Mouse (Mus musculus): ENCODE data around the gene Gm9844. TPM values are rescaled to one million over a fixed set of nuclear protein-coding genes. Genes with fewer than 3 reads are reported as not detected.
A peak's percentile ranks its signal among the peaks of the same experiment; 100 is the strongest.

The Gm9844 gene
- polyA plus RNA-seq, 2 experiments: 14.2 to 17.1 TPM

DNA sequence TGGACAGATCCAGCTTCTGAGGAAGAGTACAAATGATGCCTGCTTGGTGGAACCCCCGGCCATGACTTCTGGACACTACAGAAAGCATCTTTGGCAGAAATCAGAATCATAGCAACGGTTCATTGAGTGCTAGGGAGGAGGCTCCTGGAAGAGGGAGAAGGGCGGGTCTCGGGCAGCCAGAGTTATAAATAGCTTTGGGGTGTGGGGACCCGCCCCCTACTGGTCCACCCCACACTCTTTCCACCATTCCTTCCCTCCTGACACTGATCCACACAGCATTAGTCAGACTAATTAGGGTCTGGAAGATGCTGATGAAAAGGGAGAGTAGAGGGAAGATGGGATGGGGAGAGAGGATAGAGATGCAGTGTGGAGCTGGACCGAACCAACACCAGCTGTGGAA lies 44.5 kb downstream of the Gm9844 start:
- Histone ChIP-seq H3K36me3 (ENCODE audit: control insufficient read depth, insufficient read depth, low read length) (peaks cover 38% of the 10 kb centered on the region), H3K4me1 (ENCODE audit: control insufficient read depth, insufficient read depth, low read length) (peaks cover 32% of the 10 kb centered on the region), H3K4me2 (replicated peaks; ENCODE audit: low read depth, low read length, severe bottlenecking) (peak overlapping the region; percentile 42), H3K9ac (ENCODE audit: low read depth, low read length, severe bottlenecking) (peak overlapping the region; percentile 17; the same call in 1 of the 2 replicates), H3K9me3 (ENCODE audit: control insufficient read depth, low read length) (no peaks in the 10 kb centered on the region), H3K27me3 (ENCODE audit: control insufficient read depth, insufficient read depth, low read length) (no peaks in the 10 kb centered on the region), H3K4me3 (replicated peaks; ENCODE audit: low read length) (peak overlapping the region; percentile 24), H3K27ac (replicated peaks; ENCODE audit: low read depth, low read length) (peak overlapping the region; percentile 79)
- no peak for TF ChIP-seq POLR2A (IDR thresholded peaks at IDR 0.05; ENCODE audit: borderline replicate concordance, extremely low read depth, insufficient read depth, insufficient read length)
- no peak for ATAC-seq (ENCODE audit: low FRiP score, low read depth)
- DNase-seq (ENCODE audit: low spot score): no peak
- 23% methylated on average over 6 of the region's 6 CpGs for WGBS

- Histone ChIP-seq H3K4me1 (ENCODE audit: control insufficient read depth, insufficient read depth, low read length) (peaks cover 28% of the 10 kb centered on the region), H3K9me3 (ENCODE audit: control insufficient read depth, low read length) (no peaks in the 10 kb centered on the region), H3K27me3 (ENCODE audit: control insufficient read depth, insufficient read depth, low read length) (no peaks in the 10 kb centered on the region), H3K9ac (ENCODE audit: low read depth, low read length, severe bottlenecking) (peak overlapping the region; percentile 17), H3K36me3 (ENCODE audit: control insufficient read depth, insufficient read depth, low read length) (peaks cover 45% of the 10 kb centered on the region), H3K27ac (replicated peaks; ENCODE audit: low read depth, low read length) (peak overlapping the region; percentile 79), H3K4me3 (replicated peaks; ENCODE audit: low read length) (peak overlapping the region; percentile 24), H3K4me2 (replicated peaks; ENCODE audit: low read depth, low read length, severe bottlenecking) (peak overlapping the region; percentile 42)
- 14% methylated on average over 11 of the region's 13 CpGs for WGBS
- DNase-seq (ENCODE audit: low spot score) (peak; percentile 62), ATAC-seq (ENCODE audit: low FRiP score, low read depth) (peak; percentile 8; the same call in 1 of the 2 replicates)
- TF ChIP-seq POLR2A (IDR thresholded peaks at IDR 0.05; ENCODE audit: borderline replicate concordance, extremely low read depth, insufficient read depth, insufficient read length): no peak
Observed at GRCm38 (mm10) chr7:24907211-24907748, 45.3 kb downstream of the Gm9844 start.

Other genes with a start within 250 kb of the Gm9844 start
- 24.8 and 30.4 TPM in 2 replicates for gene Lypd3, start 225.7 kb upstream of the Gm9844 start, polyA plus RNA-seq (2012; rRNA removed)
- gene Lypd3, start 225.7 kb upstream of the Gm9844 start, polyA plus RNA-seq (2014; fragmentation: Nextera tagmentation; extraction: Ambion mirVana): 38.8 and 50.7 TPM in 2 replicates
- gene Tex101, start 185.5 kb upstream of the Gm9844 start, polyA plus RNA-seq (2012; rRNA removed): not detected in 2 replicates
- gene Tex101, start 185.5 kb upstream of the Gm9844 start, polyA plus RNA-seq (2014; fragmentation: Nextera tagmentation; extraction: Ambion mirVana): not detected in 2 replicates
- gene BC049730, start 153.0 kb upstream of the Gm9844 start, polyA plus RNA-seq (2012; rRNA removed): not detected in 2 replicates
- not detected in 2 replicates for gene BC049730, start 153.0 kb upstream of the Gm9844 start, polyA plus RNA-seq (2014; fragmentation: Nextera tagmentation; extraction: Ambion mirVana)
- not detected in 2 replicates for gene Gm4763, start 135.3 kb upstream of the Gm9844 start, polyA plus RNA-seq (2012; rRNA removed)
- not detected in 2 replicates for gene Gm4763, start 135.3 kb upstream of the Gm9844 start, polyA plus RNA-seq (2014; fragmentation: Nextera tagmentation; extraction: Ambion mirVana)
- gene Cd177, start 101.9 kb upstream of the Gm9844 start, polyA plus RNA-seq (2012; rRNA removed): 0.05 and 0.27 TPM in 2 replicates
- gene Cd177, start 101.9 kb upstream of the Gm9844 start, polyA plus RNA-seq (2014; fragmentation: Nextera tagmentation; extraction: Ambion mirVana): 0.22 and 0.30 TPM in 2 replicates
- 0.22 TPM in 1 of 2 replicates, not detected in the other for gene Ceacam10, start 85.0 kb upstream of the Gm9844 start, polyA plus RNA-seq (2012; rRNA removed)
- not detected in 2 replicates for gene Ceacam10, start 85.0 kb upstream of the Gm9844 start, polyA plus RNA-seq (2014; fragmentation: Nextera tagmentation; extraction: Ambion mirVana)
- not detected in 2 replicates for gene Lypd4, start 7.7 kb downstream of the Gm9844 start, polyA plus RNA-seq (2012; rRNA removed)
- gene Lypd4, start 7.7 kb downstream of the Gm9844 start, polyA plus RNA-seq (2014; fragmentation: Nextera tagmentation; extraction: Ambion mirVana): not detected in 2 replicates
- gene Dmrtc2, start 7.8 kb downstream of the Gm9844 start, polyA plus RNA-seq (2012; rRNA removed): 0.04 TPM in 1 of 2 replicates, not detected in the other
- gene Dmrtc2, start 7.8 kb downstream of the Gm9844 start, polyA plus RNA-seq (2014; fragmentation: Nextera tagmentation; extraction: Ambion mirVana): 0.19 TPM in 1 of 2 replicates, not detected in the other
- 1,054 and 1,323 TPM in 2 replicates for gene Rps19, start 22.2 kb downstream of the Gm9844 start, polyA plus RNA-seq (2012; rRNA removed)
- 3,510 and 3,666 TPM in 2 replicates for gene Rps19, start 22.2 kb downstream of the Gm9844 start, polyA plus RNA-seq (2014; fragmentation: Nextera tagmentation; extraction: Ambion mirVana)
- gene Cd79a, start 35.2 kb downstream of the Gm9844 start, polyA plus RNA-seq (2012; rRNA removed): 0.84 and 1.4 TPM in 2 replicates
- gene Cd79a, start 35.2 kb downstream of the Gm9844 start, polyA plus RNA-seq (2014; fragmentation: Nextera tagmentation; extraction: Ambion mirVana): 0.26 and 0.37 TPM in 2 replicates
- 256 and 337 TPM in 2 replicates for gene Arhgef1, start 40.7 kb downstream of the Gm9844 start, polyA plus RNA-seq (2012; rRNA removed)
- 109 and 116 TPM in 2 replicates for gene Arhgef1, start 40.7 kb downstream of the Gm9844 start, polyA plus RNA-seq (2014; fragmentation: Nextera tagmentation; extraction: Ambion mirVana)
- gene Gm4881, start 82.3 kb downstream of the Gm9844 start, polyA plus RNA-seq (2012; rRNA removed): 0.06 and 0.09 TPM in 2 replicates
- not detected in 2 replicates for gene Gm4881, start 82.3 kb downstream of the Gm9844 start, polyA plus RNA-seq (2014; fragmentation: Nextera tagmentation; extraction: Ambion mirVana)
- 185 and 268 TPM in 2 replicates for gene Rabac1, start 110.5 kb downstream of the Gm9844 start, polyA plus RNA-seq (2012; rRNA removed)
- gene Rabac1, start 110.5 kb downstream of the Gm9844 start, polyA plus RNA-seq (2014; fragmentation: Nextera tagmentation; extraction: Ambion mirVana): 212 and 230 TPM in 2 replicates
- gene Atp1a3, start 143.7 kb downstream of the Gm9844 start, polyA plus RNA-seq (2012; rRNA removed): 0.84 and 1.1 TPM in 2 replicates
- gene Atp1a3, start 143.7 kb downstream of the Gm9844 start, polyA plus RNA-seq (2014; fragmentation: Nextera tagmentation; extraction: Ambion mirVana): 0.54 and 0.69 TPM in 2 replicates
- 84.9 and 128 TPM in 2 replicates for gene Grik5, start 210.1 kb downstream of the Gm9844 start, polyA plus RNA-seq (2012; rRNA removed)
- gene Grik5, start 210.1 kb downstream of the Gm9844 start, polyA plus RNA-seq (2014; fragmentation: Nextera tagmentation; extraction: Ambion mirVana): 11.8 and 13.8 TPM in 2 replicates
- 33.3 and 45.7 TPM in 2 replicates for gene Zfp574, start 210.4 kb downstream of the Gm9844 start, polyA plus RNA-seq (2012; rRNA removed)
- 28.0 and 30.8 TPM in 2 replicates for gene Zfp574, start 210.4 kb downstream of the Gm9844 start, polyA plus RNA-seq (2014; fragmentation: Nextera tagmentation; extraction: Ambion mirVana)